Mouse (Mus musculus) MEL (cell line): ENCODE results near the gene Heatr6. TPM values are rescaled to one million over a fixed set of nuclear protein-coding genes. Genes with fewer than 3 reads are reported as not detected.

ENCODE experiments used
- DNase-seq: peaks from one replicate; pipeline ENCODE4 v3.0.0; 2011; ENCODE audit warnings: low read depth, low spot score
- H3K27ac ChIP-seq: 2 replicates; pipeline ENCODE4 v1.5.1; 2012; ENCODE audit warnings: low read depth, mild to moderate bottlenecking, control low read depth, low read length, moderate library complexity; ENCODE audit not compliant: control insufficient read depth
- H3K27me3 ChIP-seq, 2 experiments: fragments of 150-350 bp in 1 of 2; sonication (generic) in 1 of 2; 2 replicates each; pipeline ENCODE4 v1.6.1; 2012; ENCODE audit warnings: low read length in 2 of 2, mild to moderate bottlenecking in 2 of 2, improper control_type of control experiment in 1 of 2, moderate library complexity in 1 of 2; ENCODE audit not compliant: insufficient read depth in 2 of 2, control insufficient read depth in 1 of 2
- H3K36me3 ChIP-seq, 2 experiments: 2 replicates each; pipeline ENCODE4 v1.6.1; 2012 to 2014; ENCODE audit warnings: low read length in 2 of 2, improper control_type of control experiment in 1 of 2, inconsistent platforms in 1 of 2, mild to moderate bottlenecking in 1 of 2; ENCODE audit not compliant: insufficient read depth in 2 of 2, control insufficient read depth in 1 of 2
- H3K4me1 ChIP-seq, 2 experiments: fragments of 150-350 bp in 1 of 2; sonication (generic) in 1 of 2; 2 replicates each; pipeline ENCODE4 v1.6.1; 2012; ENCODE audit warnings: low read length in 2 of 2, improper control_type of control experiment in 1 of 2, mild to moderate bottlenecking in 1 of 2; ENCODE audit not compliant: insufficient read depth in 2 of 2, control insufficient read depth in 1 of 2
- H3K4me3 ChIP-seq, 2 experiments: fragments of 150-350 bp in 1 of 2; sonication (generic) in 1 of 2; 2 replicates each; pipeline ENCODE4 v1.5.1; 2012; ENCODE audit warnings: low read depth in 2 of 2, low read length in 2 of 2, mild to moderate bottlenecking in 2 of 2, moderate library complexity in 2 of 2, control low read depth in 1 of 2, improper control_type of control experiment in 1 of 2; ENCODE audit not compliant: control insufficient read depth in 1 of 2, insufficient read depth in 1 of 2
- H3K79me2 ChIP-seq: 2 replicates; pipeline ENCODE4 v1.6.1; 2012; ENCODE audit warnings: mild to moderate bottlenecking, low read length, moderate library complexity; ENCODE audit not compliant: control insufficient read depth, poor library complexity, insufficient read depth
- H3K9ac ChIP-seq: 2 replicates; pipeline ENCODE4 v1.6.1; 2012; ENCODE audit warnings: low read depth, mild to moderate bottlenecking, control low read depth, low read length, moderate library complexity; ENCODE audit not compliant: control insufficient read depth, poor library complexity, severe bottlenecking
- H3K9me3 ChIP-seq: fragments of 150-350 bp; sonication (generic); replicated peaks from 2 replicates; pipeline ENCODE4 v1.6.1; 2012; ENCODE audit warnings: mild to moderate bottlenecking, low read length, improper control_type of control experiment, moderate library complexity; ENCODE audit not compliant: insufficient read depth
- BHLHE40 ChIP-seq: IDR thresholded peaks from 2 replicates; pipeline ENCODE4 v1.6.1; 2012; ENCODE audit warnings: low read depth, mild to moderate bottlenecking, inconsistent platforms, low read length, improper control_type of control experiment, borderline replicate concordance
- CTCF ChIP-seq, 3 experiments: IDR thresholded peaks in 2 of 3; conservative IDR thresholded peaks in 1 of 3; 2 replicates each; pipeline ENCODE4 v1.5.1; 2011 to 2012; ENCODE audit warnings: low read length in 3 of 3, low read depth in 2 of 3, mild to moderate bottlenecking in 2 of 3, improper control_type of control experiment in 1 of 3, inconsistent platforms in 1 of 3, mixed read lengths in 1 of 3, moderate library complexity in 1 of 3; ENCODE audit not compliant: control insufficient read depth in 1 of 3, insufficient read depth in 1 of 3, poor library complexity in 1 of 3, severe bottlenecking in 1 of 3
- ETS1 ChIP-seq: IDR thresholded peaks from 2 replicates; pipeline ENCODE4 v1.6.1; 2012; ENCODE audit warnings: low read depth, mild to moderate bottlenecking, inconsistent platforms, low read length, improper control_type of control experiment, moderate library complexity
- GABPA ChIP-seq: IDR thresholded peaks from 2 replicates; pipeline ENCODE4 v1.6.1; 2012; ENCODE audit warnings: low read depth, mild to moderate bottlenecking, inconsistent platforms, low read length, improper control_type of control experiment, moderate library complexity
- HCFC1 ChIP-seq: IDR thresholded peaks from 2 replicates; pipeline ENCODE4 v1.6.1; 2012; ENCODE audit warnings: low read depth, mild to moderate bottlenecking, inconsistent platforms, low read length, improper control_type of control experiment, moderate library complexity
- JUND ChIP-seq: IDR thresholded peaks from 2 replicates; pipeline ENCODE4 v1.6.1; 2011; ENCODE audit warnings: low read depth, mild to moderate bottlenecking, improper control_type of control experiment, low read length
- MAFK ChIP-seq: IDR thresholded peaks from 2 replicates; pipeline ENCODE4 v1.6.1; 2011; ENCODE audit warnings: low read depth, mild to moderate bottlenecking, low read length, improper control_type of control experiment, borderline replicate concordance
- MAX ChIP-seq: IDR thresholded peaks from 2 replicates; pipeline ENCODE4 v1.6.1; 2011; ENCODE audit warnings: low read length, improper control_type of control experiment
- MAZ ChIP-seq: IDR thresholded peaks from 2 replicates; pipeline ENCODE4 v1.6.1; 2012; ENCODE audit warnings: low read depth, mild to moderate bottlenecking, inconsistent platforms, low read length, improper control_type of control experiment
- MEF2A ChIP-seq: IDR thresholded peaks from 2 replicates; pipeline ENCODE4 v1.6.1; 2014; ENCODE audit warnings: low read depth, mild to moderate bottlenecking, inconsistent platforms, low read length, improper control_type of control experiment; ENCODE audit not compliant: poor library complexity, insufficient replicate concordance, severe bottlenecking; ENCODE audit errors: extremely low read depth
- MYC ChIP-seq: IDR thresholded peaks from 2 replicates; pipeline ENCODE4 v1.6.1; 2011; ENCODE audit warnings: low read depth, mild to moderate bottlenecking, low read length, improper control_type of control experiment, moderate library complexity
- NRF1 ChIP-seq: IDR thresholded peaks from 2 replicates; pipeline ENCODE4 v1.6.1; 2014; ENCODE audit warnings: low read depth, mild to moderate bottlenecking, inconsistent platforms, low read length, improper control_type of control experiment, moderate library complexity; ENCODE audit not compliant: poor library complexity, insufficient read depth, severe bottlenecking
- POLR2AphosphoS2 ChIP-seq: IDR thresholded peaks from 2 replicates; pipeline ENCODE4 v1.6.1; 2011; ENCODE audit warnings: low read length, improper control_type of control experiment
- RAD21 ChIP-seq: IDR thresholded peaks from 2 replicates; pipeline ENCODE4 v1.6.1; 2011; ENCODE audit warnings: mild to moderate bottlenecking, low read depth, low read length, improper control_type of control experiment
- SIN3A ChIP-seq: IDR thresholded peaks from 2 replicates; pipeline ENCODE4 v1.6.1; 2012; ENCODE audit warnings: low read length, improper control_type of control experiment, inconsistent platforms
- SMC3 ChIP-seq: IDR thresholded peaks from 2 replicates; pipeline ENCODE4 v1.6.1; 2011; ENCODE audit warnings: low read depth, low read length, improper control_type of control experiment
- TAL1 ChIP-seq: IDR thresholded peaks from 2 replicates; pipeline ENCODE4 v1.6.1; 2012; ENCODE audit warnings: mild to moderate bottlenecking, inconsistent platforms, low read length, moderate library complexity, mixed read lengths
- ZKSCAN1 ChIP-seq: IDR thresholded peaks from 2 replicates; pipeline ENCODE4 v1.6.1; 2012; ENCODE audit warnings: low read depth, mild to moderate bottlenecking, inconsistent platforms, low read length, improper control_type of control experiment, moderate library complexity
- ZMIZ1 ChIP-seq: IDR thresholded peaks from 2 replicates; pipeline ENCODE4 v1.6.1; 2012; ENCODE audit warnings: low read depth, mild to moderate bottlenecking, inconsistent platforms, low read length, improper control_type of control experiment, moderate library complexity
- ZNF384 ChIP-seq: IDR thresholded peaks from 2 replicates; pipeline ENCODE4 v1.6.1; 2012; ENCODE audit warnings: low read depth, mild to moderate bottlenecking, inconsistent platforms, low read length, improper control_type of control experiment
- polyA plus RNA-seq, 2 experiments: library from polyadenylated mRNA; stranded (reverse) in 1 of 2; unstranded in 1 of 2; fragments of >175 nt in 1 of 2; fragments of >200 nt in 1 of 2; gene quantifications; 2 replicates each; pipeline versions ENCODE4 v1.2.1 to v1.2.4; 2012; ENCODE audit warnings: low replicate concordance in 2 of 2, low read depth in 1 of 2; ENCODE audit not compliant: insufficient read length in 2 of 2, insufficient read depth in 1 of 2, missing spikeins in 1 of 2
- total RNA-seq: library from RNA; depleted of rRNA; stranded (reverse); fragments of 300-350 nt; gene quantifications from 2 replicates; pipeline ENCODE4 v1.2.3, GENCODE M21; 2012

Gene Heatr6
- total and polyA plus RNA-seq, 3 experiments: 17.3 to 21.2 TPM; not detected in 1

DNA sequence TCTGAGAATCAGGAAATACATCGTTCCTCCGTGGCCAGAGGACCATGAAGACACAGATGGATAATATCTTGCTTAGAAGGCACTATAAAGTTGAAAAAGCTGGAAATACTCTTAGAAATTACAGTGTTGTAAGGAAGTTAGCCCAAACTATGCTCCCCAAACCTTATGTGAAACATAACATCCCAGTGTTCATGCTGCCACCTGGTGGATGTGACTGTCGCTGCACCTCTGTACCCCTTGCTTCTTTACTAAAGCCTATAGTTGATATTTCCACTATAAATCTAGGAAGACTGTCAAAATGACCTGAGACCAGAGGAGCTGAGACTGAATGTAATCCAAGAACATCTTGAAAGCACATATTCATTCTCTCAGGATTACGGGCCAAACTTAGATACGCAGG lies 14.3 kb upstream of the Heatr6 start (continued):
- TF ChIP-seq RAD21: peak; percentile 92
- no peak for TF ChIP-seq MAZ
- TF ChIP-seq ZNF384: no peak
- TF ChIP-seq SMC3: peak; percentile 99
- TF ChIP-seq MYC: peak; percentile 50; the same call in 1 of the 2 replicates
- TF ChIP-seq NRF1: no peak
- TF ChIP-seq JUND: no peak
- 0 out of 2 replicates have a peak, but pooled peaks have one; percentile 8 for TF ChIP-seq MAX
- no peak for TF ChIP-seq GABPA
- TF ChIP-seq SIN3A: no peak

DNA sequence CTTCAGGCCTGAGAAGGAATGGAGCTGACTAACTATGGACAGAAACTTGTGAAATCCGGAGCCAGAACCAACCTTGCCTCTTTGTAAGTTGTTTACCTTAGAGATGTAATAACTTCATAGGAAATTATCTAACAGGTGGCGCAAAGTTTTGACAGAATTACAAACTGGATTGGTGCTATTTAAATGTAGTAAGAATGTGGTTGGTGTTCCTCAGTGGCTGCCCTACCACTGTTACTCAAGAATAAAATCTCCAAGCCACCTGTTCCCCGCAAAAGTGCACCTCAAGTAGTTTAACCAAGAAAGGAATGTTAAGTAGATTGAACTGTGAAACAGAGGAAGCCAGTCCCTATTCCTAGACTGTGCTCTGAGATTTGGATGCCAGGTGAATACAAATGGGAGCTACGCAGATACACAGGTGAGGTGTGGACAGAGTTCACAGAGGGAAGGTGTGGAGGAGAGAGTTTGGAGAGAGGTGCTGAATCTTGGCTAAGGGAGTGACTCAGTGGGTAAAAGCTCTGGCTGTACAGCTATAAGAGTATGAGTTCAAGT lies 13.0 kb upstream of the Heatr6 start:
- H3K9me3 ChIP-seq: no peaks in the 10 kb centered on the region
- H3K27me3 ChIP-seq: peaks cover 24 to 27% of the 10 kb centered on the region in 2 experiments
- no peak for DNase-seq
- no peaks in the 10 kb centered on the region for H3K79me2 ChIP-seq
- no peak overlapping the region for H3K27ac ChIP-seq
- no peaks in the 10 kb centered on the region for H3K4me1 ChIP-seq
- no peaks in the 10 kb centered on the region for H3K36me3 ChIP-seq
- TF ChIP-seq CTCF (IDR thresholded peaks at IDR 0.05 in 2 of 3, conservative IDR thresholded peaks at IDR 0.05 in 1 of 3; ENCODE audit: control insufficient read depth in 1 of 3, insufficient read depth in 1 of 3, low read depth in 2 of 3, low read length in 3 of 3, poor library complexity in 1 of 3, severe bottlenecking in 1 of 3) (no peak), HCFC1 (no peak), MAFK (no peak), BHLHE40 (no peak), MAX (no peak), MYC (no peak), MEF2A (no peak), ZMIZ1 (no peak), ETS1 (no peak), POLR2AphosphoS2 (no peak), ZKSCAN1 (no peak), TAL1 (no peak), MAZ (no peak)
- H3K4me3 ChIP-seq: no peak overlapping the region
- no peak overlapping the region for H3K9ac ChIP-seq
